Mouse (Mus musculus): ENCODE measurements at regions not wholly inside any gene's neighbourhood (a gene's known extent, or its start where the extent isn't known, plus 50 kb on each side); places are given as distances from the start of the nearest gene placed in this dataset.

GRCm38 (mm10) chr16:25087741-25088648 is 198.6 kb upstream of the Tprg start:
- DNase-seq (ENCODE audit: low spot score), result no peak

- DNase-seq (ENCODE audit: low spot score), result no peak
Measured at GRCm38 (mm10) chr16:25088649-25089019, 198.0 kb upstream of the Tprg start.

GRCm38 (mm10) chr16:25104165-25104564 is 182.5 kb upstream of the Tprg start:
- DNase-seq (ENCODE audit: low spot score), result no peak

- no peak for DNase-seq (ENCODE audit: low spot score)
Measured at GRCm38 (mm10) chr16:25104603-25105002, 182.0 kb upstream of the Tprg start.

DNA sequence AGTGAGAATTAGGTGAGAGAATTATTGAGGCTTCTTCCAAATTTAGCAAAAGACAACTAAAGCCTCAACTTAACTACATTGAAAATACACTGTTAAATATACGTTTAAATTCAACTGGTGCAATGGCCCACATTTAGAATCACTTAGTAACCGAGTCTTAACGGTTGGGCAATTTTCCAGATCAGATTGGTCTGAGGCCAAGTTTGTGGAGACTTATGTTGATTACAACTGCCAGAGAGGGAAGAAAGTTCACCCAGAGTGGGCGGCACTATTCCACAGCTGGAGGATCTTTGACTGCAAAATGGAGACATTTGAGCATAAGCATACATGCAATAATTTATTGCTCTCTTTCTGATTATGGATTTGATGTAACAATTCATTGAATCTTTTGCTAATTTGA is 146.5 kb upstream of the Tprg start:
- no peak for DNase-seq (ENCODE audit: low spot score)

- no peak for DNase-seq (ENCODE audit: low spot score)
Measured at GRCm38 (mm10) chr16:25147486-25147885, 139.1 kb upstream of the Tprg start.

DNA sequence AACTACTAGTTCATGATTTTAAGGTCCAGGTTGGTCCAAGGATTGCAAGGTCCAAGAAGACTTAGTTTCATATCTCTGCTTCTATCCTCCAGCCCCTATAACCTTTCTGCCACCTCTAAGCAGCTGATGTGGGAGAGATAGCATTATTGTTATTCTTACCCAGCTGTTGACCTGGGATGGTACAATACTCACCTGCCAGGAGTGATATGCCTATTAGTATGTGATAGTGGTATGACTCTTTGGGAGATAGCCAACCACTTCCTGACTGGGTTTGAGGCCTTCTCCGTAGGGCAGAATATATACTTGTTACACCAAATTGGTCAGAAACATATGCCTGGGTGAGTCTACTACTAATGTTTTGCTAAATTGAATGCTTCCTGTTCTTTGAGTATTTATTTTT is 137.4 kb upstream of the Tprg start:
- DNase-seq (ENCODE audit: low spot score), result no peak

DNA sequence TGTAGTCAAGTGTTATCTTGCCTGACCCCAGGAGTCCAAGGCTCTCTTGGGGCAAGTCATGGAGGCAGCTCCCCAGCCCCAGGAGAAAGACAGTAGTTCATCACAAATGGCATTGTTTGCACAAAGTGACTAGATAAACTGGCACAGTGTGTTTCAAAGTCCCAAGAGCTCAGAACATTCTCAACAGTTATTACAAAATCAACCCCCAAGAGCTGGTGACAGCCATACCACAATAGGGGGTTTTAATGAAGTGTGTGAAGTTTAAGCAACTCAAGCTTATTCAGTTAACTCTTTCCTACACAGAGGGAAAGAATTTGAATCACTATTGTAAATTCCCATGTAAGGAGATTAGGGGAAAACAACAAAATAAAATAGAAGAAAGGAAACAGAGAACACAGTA is 109.7 kb upstream of the Tprg start:
- DNase-seq (ENCODE audit: low spot score), result no peak

DNA sequence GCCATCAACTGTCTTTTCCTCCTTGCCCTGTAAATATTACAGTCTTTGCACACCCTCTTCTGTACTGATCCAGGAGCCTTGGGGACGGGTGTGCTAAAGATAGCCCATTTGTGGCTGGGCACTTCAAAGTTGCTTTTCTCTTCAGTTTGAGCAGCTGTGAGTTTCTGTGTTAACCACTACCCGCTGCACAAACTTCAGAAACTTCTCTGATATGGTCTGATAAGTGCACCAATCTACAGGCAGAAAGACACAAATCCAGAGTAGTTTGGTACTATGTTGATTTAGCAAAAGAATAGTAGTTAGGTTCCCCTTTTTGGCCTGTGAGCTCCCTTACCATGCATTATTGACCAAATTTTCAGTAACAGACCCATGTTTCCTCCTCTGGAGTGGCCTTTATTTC is 108.6 kb upstream of the Tprg start:
- no peak for DNase-seq (ENCODE audit: low spot score)

DNA sequence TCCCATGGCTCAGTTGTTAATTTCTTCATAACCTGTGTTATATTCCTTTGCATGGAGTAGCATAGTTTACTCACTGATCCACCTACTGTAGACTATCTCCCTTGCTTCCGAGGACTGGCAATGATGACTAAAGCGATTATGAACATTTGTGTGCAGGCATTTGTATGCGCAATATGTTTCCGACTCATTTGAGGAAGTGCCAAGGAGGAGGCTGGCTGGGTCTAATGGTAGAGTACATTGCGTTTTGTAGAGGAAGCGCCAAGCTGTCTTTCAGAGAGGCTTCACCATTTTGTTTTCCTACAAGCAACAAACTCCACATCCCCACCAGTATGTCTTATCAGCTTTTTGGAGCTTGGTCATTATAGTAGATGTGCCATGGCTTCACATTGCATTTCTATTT is 104.7 kb upstream of the Tprg start:
- DNase-seq (ENCODE audit: low spot score), result no peak

GRCm38 (mm10) chr16:25197079-25197478 is 89.5 kb upstream of the Tprg start:
- no peak for DNase-seq (ENCODE audit: low spot score)

DNA sequence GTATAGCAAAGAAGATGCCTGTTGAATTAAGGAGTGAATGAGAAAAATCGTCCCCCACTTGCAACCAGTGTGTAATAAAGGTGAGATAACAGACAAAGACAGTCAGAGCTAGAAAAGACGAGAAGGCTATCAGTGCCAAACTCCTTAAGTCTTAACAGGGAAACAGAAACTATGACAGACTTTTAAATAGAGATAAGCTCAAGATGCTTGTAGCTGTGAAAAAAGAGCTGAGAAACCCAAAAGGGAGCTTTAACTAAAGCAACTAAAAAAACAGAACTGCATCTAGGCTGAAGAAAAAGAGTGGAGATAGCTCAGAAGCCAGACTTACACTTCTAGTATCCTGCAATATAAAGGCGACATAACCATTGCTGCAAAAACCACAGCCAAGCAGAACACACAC is 87.8 kb upstream of the Tprg start:
- no peak for DNase-seq (ENCODE audit: low spot score)

DNA sequence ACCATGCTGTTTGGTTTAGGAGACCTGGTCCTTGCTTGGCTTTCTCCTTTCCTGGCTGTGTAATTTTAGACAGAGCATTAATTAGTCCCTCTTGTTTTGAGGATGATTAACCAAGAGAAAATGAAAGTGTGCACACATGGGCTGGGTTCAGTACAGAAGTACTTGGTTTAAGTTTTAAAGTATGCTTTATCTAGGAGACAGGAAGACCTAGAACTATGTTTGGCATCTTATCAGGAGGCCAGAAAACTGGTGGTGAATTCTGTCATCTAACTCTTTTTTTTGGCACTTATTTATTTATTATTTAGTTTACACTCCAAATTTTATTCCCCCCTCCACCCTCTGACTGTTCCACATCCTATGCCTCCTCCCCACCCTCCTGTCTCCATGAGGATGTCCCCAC is 86.6 kb upstream of the Tprg start:
- DNase-seq (ENCODE audit: low spot score), result no peak

- DNase-seq (ENCODE audit: low spot score), result no peak
Measured at GRCm38 (mm10) chr16:25201094-25201770, 85.4 kb upstream of the Tprg start.

DNA sequence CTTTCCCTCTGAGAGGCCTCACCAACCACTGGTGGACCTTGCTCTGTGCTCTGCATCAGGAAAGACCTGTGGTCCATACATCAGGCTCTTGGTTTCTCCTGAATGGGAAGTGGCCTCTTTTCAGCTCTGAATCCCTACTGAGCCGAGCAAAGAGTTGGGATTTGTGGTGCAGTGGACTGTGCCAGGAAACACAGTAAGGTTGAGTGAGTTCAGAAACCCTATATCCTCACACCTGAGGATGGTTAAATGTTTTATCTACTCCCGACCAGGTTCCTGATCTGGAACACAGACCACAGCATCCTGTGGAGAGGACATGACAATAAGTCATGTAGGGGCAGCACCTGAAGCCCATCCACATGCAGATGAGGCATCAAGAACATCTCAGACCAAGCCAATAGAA is 73.4 kb upstream of the Tprg start:
- DNase-seq (ENCODE audit: low spot score), result no peak

- DNase-seq (ENCODE audit: low spot score), result no peak
Measured at GRCm38 (mm10) chr16:25220552-25220951, 66.1 kb upstream of the Tprg start.

DNA sequence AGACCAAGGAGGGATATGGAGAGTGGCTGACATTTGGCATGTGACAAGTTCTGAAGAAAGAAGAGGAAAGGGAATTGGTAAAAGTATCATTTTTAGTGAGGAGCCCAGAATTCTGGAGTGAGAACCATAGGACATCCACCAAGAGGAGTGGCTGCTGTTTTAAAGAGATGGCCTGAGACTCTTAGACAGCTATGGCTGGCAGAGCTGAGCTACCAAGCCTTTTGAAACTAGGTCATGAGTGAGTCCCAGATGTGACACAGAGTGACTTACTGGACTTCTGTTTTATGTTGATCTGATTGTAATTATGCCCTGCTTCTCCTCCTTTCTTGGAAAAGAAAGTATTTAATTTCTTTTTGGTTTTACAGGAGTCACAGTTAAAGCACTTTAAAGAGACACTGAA is 61.8 kb upstream of the Tprg start:
- no peak for DNase-seq (ENCODE audit: low spot score)
